Mouse (Mus musculus): ENCODE measurements around the gene Usp3.
A peak's percentile ranks its signal among the peaks of the same experiment; 100 is the strongest.

Gene Usp3

GRCm38 (mm10) chr9:66592708-66593612 lies at the start of gene Usp3:
TSS of gene Usp3 (minus strand) at chr9:66593142.
- DNase-seq (ENCODE audit: low read depth in 1 of 2, low spot score in 2 of 2) = peak; percentile 84 to 90

- DNase-seq (ENCODE audit: low read depth in 1 of 2, low spot score in 2 of 2) = no peak
Measured at GRCm38 (mm10) chr9:66640491-66640890, 47.5 kb upstream of the Usp3 start.

- DNase-seq (ENCODE audit: low read depth in 1 of 2, low spot score in 2 of 2) = no peak
Measured at GRCm38 (mm10) chr9:66639626-66640025, 46.7 kb upstream of the Usp3 start.

- no peak for DNase-seq (ENCODE audit: low read depth in 1 of 2, low spot score in 2 of 2)
Measured at GRCm38 (mm10) chr9:66632441-66632840, 39.5 kb upstream of the Usp3 start.

- DNase-seq (ENCODE audit: low read depth in 1 of 2, low spot score in 2 of 2) = no peak
Measured at GRCm38 (mm10) chr9:66630931-66631330, 38.0 kb upstream of the Usp3 start.

GRCm38 (mm10) chr9:66626661-66627060 lies 33.7 kb upstream of the Usp3 start:
- DNase-seq (ENCODE audit: low read depth in 1 of 2, low spot score in 2 of 2) = no peak

- no peak for DNase-seq (ENCODE audit: low read depth in 1 of 2, low spot score in 2 of 2)
Measured at GRCm38 (mm10) chr9:66625974-66626530, 33.1 kb upstream of the Usp3 start.

- DNase-seq (ENCODE audit: low read depth in 1 of 2, low spot score in 2 of 2) = no peak
Measured at GRCm38 (mm10) chr9:66624873-66625272, 31.9 kb upstream of the Usp3 start.

- DNase-seq (ENCODE audit: low read depth in 1 of 2, low spot score in 2 of 2) = no peak
Measured at GRCm38 (mm10) chr9:66623627-66624026, 30.7 kb upstream of the Usp3 start.

- DNase-seq (ENCODE audit: low read depth in 1 of 2, low spot score in 2 of 2) = no peak
Measured at GRCm38 (mm10) chr9:66620581-66620981, 27.6 kb upstream of the Usp3 start.

GRCm38 (mm10) chr9:66620055-66620454 lies 27.1 kb upstream of the Usp3 start:
- no peak for DNase-seq (ENCODE audit: low read depth in 1 of 2, low spot score in 2 of 2)

- no peak for DNase-seq (ENCODE audit: low read depth in 1 of 2, low spot score in 2 of 2)
Measured at GRCm38 (mm10) chr9:66617812-66618211, 24.9 kb upstream of the Usp3 start.

GRCm38 (mm10) chr9:66616858-66617257 lies 23.9 kb upstream of the Usp3 start:
- no peak for DNase-seq (ENCODE audit: low read depth in 1 of 2, low spot score in 2 of 2)

GRCm38 (mm10) chr9:66615141-66615540 lies 22.2 kb upstream of the Usp3 start:
- DNase-seq (ENCODE audit: low read depth in 1 of 2, low spot score in 2 of 2) = no peak

GRCm38 (mm10) chr9:66614547-66614946 lies 21.6 kb upstream of the Usp3 start:
- no peak for DNase-seq (ENCODE audit: low read depth in 1 of 2, low spot score in 2 of 2)

- no peak for DNase-seq (ENCODE audit: low read depth in 1 of 2, low spot score in 2 of 2)
Measured at GRCm38 (mm10) chr9:66613667-66614066, 20.7 kb upstream of the Usp3 start.

GRCm38 (mm10) chr9:66611478-66612093 lies 18.6 kb upstream of the Usp3 start:
- DNase-seq (ENCODE audit: low read depth in 1 of 2, low spot score in 2 of 2) = peak; percentile 62 to 82

GRCm38 (mm10) chr9:66608817-66609345 lies 15.9 kb upstream of the Usp3 start:
- DNase-seq (ENCODE audit: low read depth in 1 of 2, low spot score in 2 of 2) = no peak

- no peak for DNase-seq (ENCODE audit: low read depth in 1 of 2, low spot score in 2 of 2)
Measured at GRCm38 (mm10) chr9:66606851-66607250, 13.9 kb upstream of the Usp3 start.

GRCm38 (mm10) chr9:66605876-66606750 lies 13.2 kb upstream of the Usp3 start:
- no peak for DNase-seq (ENCODE audit: low read depth in 1 of 2, low spot score in 2 of 2)

All from monocyte, adult 2 months (primary cell).